Mouse (Mus musculus) liver, postnatal 0 days (tissue): Measurements from ENCODE around the gene Cyp2c39.
"Not testable (repeated sequence)": the region's sequence is repeated elsewhere in the genome, so short reads cannot be mapped to it uniquely, and the experiment has no call there.

Source experiments
- CTCF ChIP-seq: sonication (generic); IDR thresholded peaks from 2 replicates; pipeline ENCODE4 v1.5.1; 2016; ENCODE audit warnings: antibody characterized with exemption, low read depth
- EP300 ChIP-seq: IDR thresholded peaks from 2 replicates; pipeline ENCODE4 v1.6.1; 2016; ENCODE audit warnings: antibody characterized with exemption, low read depth, mild to moderate bottlenecking

DNA sequence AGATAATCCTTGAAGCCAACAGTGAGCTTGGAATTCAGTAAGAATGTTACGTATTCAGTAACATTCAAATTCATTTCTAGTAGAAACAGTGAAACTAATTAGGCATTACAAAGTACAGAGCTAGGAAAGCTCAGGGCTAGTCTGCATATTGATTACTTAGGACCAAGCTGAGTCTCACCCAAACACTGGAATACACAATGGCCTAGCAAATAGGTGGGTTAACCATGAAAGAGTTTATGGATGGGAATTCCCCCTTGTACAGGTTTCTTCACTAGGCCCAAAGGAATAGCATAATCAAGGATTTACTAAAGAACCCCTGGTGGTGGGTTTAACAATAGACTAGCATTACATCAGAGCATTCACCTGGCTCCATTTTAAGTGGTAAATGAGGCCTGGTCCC, 26.7 kb upstream of the Cyp2c39 start:
- TF ChIP-seq EP300, CTCF: not testable (repeated sequence)
